Mouse (Mus musculus) layer of hippocampus, postnatal 25 days (tissue): ENCODE data around the gene Tollip. TPM values are rescaled to one million over a fixed set of nuclear protein-coding genes. Genes with fewer than 3 reads are reported as not detected.
A peak's percentile ranks its signal among the peaks of the same experiment; 100 is the strongest.
"Not testable (repeated sequence)": the region's sequence is repeated elsewhere in the genome, so short reads cannot be mapped to it uniquely, and the experiment has no call there.

ENCODE experiments used
- DNase-seq, 2 experiments: peaks; one replicate each; pipeline ENCODE4 v3.0.0; 2022; ENCODE audit warnings: mixed read lengths in 2 of 2, low spot score in 1 of 2; ENCODE audit errors: extremely low spot score in 1 of 2
- total RNA-seq, 2 experiments: library from RNA; stranded (reverse); gene quantifications; 2 replicates each; pipeline ENCODE4 v1.2.3; 2021

Gene Tollip
- total RNA-seq, 2 experiments from 2014 or later, result 126 to 131 TPM

GRCm38 (mm10) chr7:141934128-141934898 lies 16.0 kb upstream of the Tollip start:
- no peak for DNase-seq

GRCm38 (mm10) chr7:141928642-141929041 lies 10.3 kb upstream of the Tollip start:
- peak in 1 of 2 experiments; percentile 14 for DNase-seq

GRCm38 (mm10) chr7:141924917-141925316 lies 6.6 kb upstream of the Tollip start:
- DNase-seq, result peak; percentile 75 to 95

GRCm38 (mm10) chr7:141924121-141924520 lies 5.8 kb upstream of the Tollip start:
- not testable (repeated sequence) for DNase-seq

- no peak for DNase-seq
Observed at GRCm38 (mm10) chr7:141911305-141911704, 7.0 kb downstream of the Tollip start.

GRCm38 (mm10) chr7:141908591-141908990 lies 9.7 kb downstream of the Tollip start:
- no peak for DNase-seq

GRCm38 (mm10) chr7:141902791-141903190 lies 15.5 kb downstream of the Tollip start:
- peak in 1 of 2 experiments; percentile 14 for DNase-seq

GRCm38 (mm10) chr7:141902269-141902729 lies 16.0 kb downstream of the Tollip start:
- peak; percentile 95 to 99 for DNase-seq

- DNase-seq, result peak in 1 of 2 experiments; percentile 11
Observed at GRCm38 (mm10) chr7:141901825-141902224, 16.5 kb downstream of the Tollip start.

GRCm38 (mm10) chr7:141892151-141892550 lies 26.2 kb downstream of the Tollip start:
- no peak for DNase-seq

- DNase-seq, result no peak
Observed at GRCm38 (mm10) chr7:141878813-141879212, 39.5 kb downstream of the Tollip start.

GRCm38 (mm10) chr7:141874891-141875290 lies 43.4 kb downstream of the Tollip start:
- no peak for DNase-seq

GRCm38 (mm10) chr7:141870553-141870952 lies 47.8 kb downstream of the Tollip start:
- DNase-seq, result no peak

- no peak for DNase-seq
Observed at GRCm38 (mm10) chr7:141869644-141870043, 48.7 kb downstream of the Tollip start.

GRCm38 (mm10) chr7:141861046-141861445 lies 57.3 kb downstream of the Tollip start:
- no peak for DNase-seq

- DNase-seq, result no peak
Observed at GRCm38 (mm10) chr7:141840354-141840753, 78.0 kb downstream of the Tollip start.

- DNase-seq, result no peak
Observed at GRCm38 (mm10) chr7:141838779-141839178, 79.5 kb downstream of the Tollip start, which contains the start of gene Muc5b. TSS of gene Muc5b (plus strand) at chr7:141839070.

- no peak for DNase-seq
Observed at GRCm38 (mm10) chr7:141836423-141836822, 81.9 kb downstream of the Tollip start.

GRCm38 (mm10) chr7:141835941-141836340 lies 82.4 kb downstream of the Tollip start:
- no peak for DNase-seq
